Mouse (Mus musculus) leukemia stem cell, adult 10-12 weeks (primary cell): Measurements from ENCODE around the gene Rgs5. TPM values are rescaled to one million over a fixed set of nuclear protein-coding genes. Genes with fewer than 3 reads are reported as not detected.

Source experiments
- polyA plus RNA-seq: library from polyadenylated mRNA; stranded (reverse); fragments of >175 nt; gene quantifications from 2 replicates; pipeline ENCODE4 v1.2.3, GENCODE M21; 2012; ENCODE audit warnings: low replicate concordance

Rgs5 gene
- polyA plus RNA-seq = 0.07 TPM in 1 of 2 replicates, not detected in the other

GRCm38 (mm10) chr1:169655256-169655655 is at the start of gene Rgs5:
TSS of gene Rgs5 (plus strand) at chr1:169655501.

Other genes with a start within 250 kb of the Rgs5 start
- 0.89 and 2.3 TPM in 2 replicates for gene Nuf2, start 124.0 kb upstream of the Rgs5 start, polyA plus RNA-seq
- 0.08 TPM in 1 of 2 replicates, not detected in the other for gene Rgs4, start 92.1 kb downstream of the Rgs5 start, polyA plus RNA-seq